Mouse (Mus musculus): ENCODE measurements around the gene Zdhhc23.

DNA sequence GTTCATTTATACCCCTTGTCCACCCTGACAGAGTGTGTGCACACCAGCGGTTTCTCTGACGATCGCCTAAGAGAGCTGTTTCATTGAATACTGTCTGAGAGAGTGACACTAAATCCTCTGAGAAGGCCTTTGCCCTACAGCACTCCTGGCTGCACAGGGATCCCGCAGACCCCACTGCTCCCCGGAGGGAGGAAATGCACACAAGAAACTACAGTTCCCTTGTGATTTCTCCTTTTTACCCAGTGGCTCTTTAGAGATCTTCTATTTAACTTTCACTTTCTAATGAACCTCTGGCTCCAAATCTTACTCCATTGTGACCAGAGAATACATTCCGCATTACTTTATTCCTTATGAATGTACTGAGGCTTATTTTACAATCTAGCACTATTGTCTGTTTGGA lies 46.6 kb upstream of the Zdhhc23 start:
- no peak for TF ChIP-seq POLR2A (IDR thresholded peaks at IDR 0.05; ENCODE audit: insufficient read depth, low read depth, low read length)
- no peak for TF ChIP-seq CTCF (IDR thresholded peaks at IDR 0.05; ENCODE audit: insufficient read depth, low read depth, low read length)
